Mouse (Mus musculus): ENCODE results near the gene Cmtm5. TPM values are rescaled to one million over a fixed set of nuclear protein-coding genes. Genes with fewer than 3 reads are reported as not detected.

The Cmtm5 gene
- total and polyA plus RNA-seq, 3 experiments: not detected

GRCm38 (mm10) chr14:54941024-54941978 lies 5.2 kb downstream of the Cmtm5 start:
- H3K79me2 ChIP-seq (replicated peaks; ENCODE audit: control insufficient read depth, extremely low read depth, insufficient read depth, poor library complexity, severe bottlenecking): no peaks in the 10 kb centered on the region
- no peaks in the 10 kb centered on the region for H3K36me3 ChIP-seq (replicated peaks in 1 of 2; ENCODE audit: control insufficient read depth in 1 of 2, insufficient read depth in 1 of 2, low read length in 1 of 2)
- TF ChIP-seq POLR2A (IDR thresholded peaks at IDR 0.05; ENCODE audit: low read depth, low read length) (no peak), USF1 (IDR thresholded peaks at IDR 0.05; ENCODE audit: low read depth, low read length) (no peak), CTCF (conservative IDR thresholded peaks at IDR 0.05 in 1 of 2, IDR thresholded peaks at IDR 0.05 in 1 of 2; ENCODE audit: low read depth in 2 of 2, low read length in 2 of 2) (no peak), IRF4 (IDR thresholded peaks at IDR 0.05; ENCODE audit: low read depth, low read length) (no peak), KAT2A (IDR thresholded peaks at IDR 0.05; ENCODE audit: insufficient replicate concordance, low read length) (no peak), GABPA (IDR thresholded peaks at IDR 0.05; ENCODE audit: insufficient replicate concordance, low read depth, low read length) (no peak), MXI1 (IDR thresholded peaks at IDR 0.05; ENCODE audit: low read depth, low read length) (no peak), TCF12 (IDR thresholded peaks at IDR 0.05; ENCODE audit: low read depth, low read length) (no peak)
- H3K27ac ChIP-seq (ENCODE audit: insufficient read depth, low read depth): no peak overlapping the region
- no peaks in the 10 kb centered on the region for H3K9me3 ChIP-seq (replicated peaks; ENCODE audit: low read length)
- no peak for DNase-seq (ENCODE audit: extremely low read depth)
- no peak overlapping the region for H3K9ac ChIP-seq (ENCODE audit: insufficient read depth, low read depth)
- H3K4me3 ChIP-seq (replicated peaks in 1 of 3; ENCODE audit: low read depth in 2 of 3, low read length in 2 of 3, poor library complexity in 1 of 3): no peak overlapping the region
- dilution Hi-C loops (cut with MboI; ENCODE audit: extremely low pct_ligation_motif_present, extremely low pct_unique_long_range_greater_than_20kb, low sequenced_read_pairs) (no loop called here), in situ Hi-C loops (cut with MboI; ENCODE audit: low pct_ligation_motif_present, low pct_unique_long_range_greater_than_20kb, low sequenced_read_pairs) (no loop called here)
- peaks cover 54% of the 10 kb centered on the region for H3K27me3 ChIP-seq (replicated peaks)
- H3K4me2 ChIP-seq (ENCODE audit: insufficient read depth, low read depth, poor library complexity, severe bottlenecking): no peak overlapping the region
- peaks cover 6 to 14% of the 10 kb centered on the region in 2 experiments for H3K4me1 ChIP-seq (ENCODE audit: control insufficient read depth in 1 of 2, insufficient read depth in 2 of 2)

GRCm38 (mm10) chr14:54942479-54942878 lies 6.4 kb downstream of the Cmtm5 start:
- H3K27ac ChIP-seq (ENCODE audit: insufficient read depth, low read depth): no peak overlapping the region
- H3K9ac ChIP-seq (ENCODE audit: insufficient read depth, low read depth): no peak overlapping the region
- no peaks in the 10 kb centered on the region for H3K36me3 ChIP-seq (replicated peaks in 1 of 2; ENCODE audit: control insufficient read depth in 1 of 2, insufficient read depth in 1 of 2, low read length in 1 of 2)
- in situ Hi-C loops (cut with MboI; ENCODE audit: low pct_ligation_motif_present, low pct_unique_long_range_greater_than_20kb, low sequenced_read_pairs): no loop called here
- no peaks in the 10 kb centered on the region for H3K9me3 ChIP-seq (replicated peaks; ENCODE audit: low read length)
- no peaks in the 10 kb centered on the region for H3K79me2 ChIP-seq (replicated peaks; ENCODE audit: control insufficient read depth, extremely low read depth, insufficient read depth, poor library complexity, severe bottlenecking)
- no peak overlapping the region for H3K4me2 ChIP-seq (ENCODE audit: insufficient read depth, low read depth, poor library complexity, severe bottlenecking)
- H3K4me1 ChIP-seq (ENCODE audit: control insufficient read depth in 1 of 2, insufficient read depth in 2 of 2): peaks cover 7 to 20% of the 10 kb centered on the region in 2 experiments
- DNase-seq (ENCODE audit: extremely low read depth): no peak
- no peak for TF ChIP-seq E2F4 (IDR thresholded peaks at IDR 0.05; ENCODE audit: insufficient replicate concordance, low read depth, low read length)
- TF ChIP-seq ZC3H11A (IDR thresholded peaks at IDR 0.05; ENCODE audit: low read depth, low read length): no peak
- TF ChIP-seq MAZ (IDR thresholded peaks at IDR 0.05; ENCODE audit: low read depth, low read length): no peak
- no peak for TF ChIP-seq TBP (conservative IDR thresholded peaks at IDR 0.05; ENCODE audit: low read depth, low read length)
- no peak for TF ChIP-seq ETS1 (conservative IDR thresholded peaks at IDR 0.05; ENCODE audit: low read depth, low read length)
- no peak for TF ChIP-seq KAT2A (IDR thresholded peaks at IDR 0.05; ENCODE audit: insufficient replicate concordance, low read length)
- TF ChIP-seq USF1 (IDR thresholded peaks at IDR 0.05; ENCODE audit: low read depth, low read length): no peak
- no peak for TF ChIP-seq CHD2 (IDR thresholded peaks at IDR 0.05; ENCODE audit: low read length)
- TF ChIP-seq EP300 (IDR thresholded peaks at IDR 0.05; ENCODE audit: low read length): no peak
- TF ChIP-seq ZMIZ1 (IDR thresholded peaks at IDR 0.05; ENCODE audit: low read depth, low read length): no peak
- no peak overlapping the region for H3K4me3 ChIP-seq (replicated peaks in 1 of 3; ENCODE audit: low read depth in 2 of 3, low read length in 2 of 3, poor library complexity in 1 of 3)
- peaks cover 50% of the 10 kb centered on the region for H3K27me3 ChIP-seq (replicated peaks)
- dilution Hi-C loops (cut with MboI; ENCODE audit: extremely low pct_ligation_motif_present, extremely low pct_unique_long_range_greater_than_20kb, low sequenced_read_pairs): no loop called here
